Mouse (Mus musculus): ENCODE data around the gene Sh3bp4.

Sh3bp4 gene

GRCm38 (mm10) chr1:89070871-89071361 is 701 bp downstream of the Sh3bp4 start:
- under 1% methylated on average over 28 of the region's 28 CpGs for WGBS

- WGBS = 45% methylated on average over 15 of the region's 15 CpGs
Measured at GRCm38 (mm10) chr1:89071371-89072142, 1.3 kb downstream of the Sh3bp4 start.

- WGBS = 58% methylated on average over 14 of the region's 14 CpGs
Measured at GRCm38 (mm10) chr1:89072143-89072990, 2.2 kb downstream of the Sh3bp4 start.

- WGBS = 86% methylated on average over 5 of the region's 5 CpGs
Measured at GRCm38 (mm10) chr1:89073291-89073846, 3.2 kb downstream of the Sh3bp4 start.

- WGBS = 69% methylated on average over 6 of the region's 6 CpGs
Measured at GRCm38 (mm10) chr1:89074678-89075077, 4.5 kb downstream of the Sh3bp4 start.

GRCm38 (mm10) chr1:89075120-89075519 is 4.9 kb downstream of the Sh3bp4 start:
- WGBS = 52% methylated on average over 8 of the region's 8 CpGs

GRCm38 (mm10) chr1:89076777-89077176 is 6.6 kb downstream of the Sh3bp4 start:
- WGBS = 87% methylated on average over 9 of the region's 9 CpGs

- 87% methylated on average over 2 of the region's 2 CpGs for WGBS
Measured at GRCm38 (mm10) chr1:89078240-89078639, 8.0 kb downstream of the Sh3bp4 start.

GRCm38 (mm10) chr1:89078730-89079129 is 8.5 kb downstream of the Sh3bp4 start:
- WGBS = 81% methylated on average over 9 of the region's 9 CpGs

- 77% methylated on average over 2 of the region's 2 CpGs for WGBS
Measured at GRCm38 (mm10) chr1:89079239-89079638, 9.0 kb downstream of the Sh3bp4 start.

- 81% methylated on average over 8 of the region's 8 CpGs for WGBS
Measured at GRCm38 (mm10) chr1:89080371-89080770, 10.2 kb downstream of the Sh3bp4 start.

- WGBS = 69% methylated on average over 5 of the region's 5 CpGs
Measured at GRCm38 (mm10) chr1:89080795-89081194, 10.6 kb downstream of the Sh3bp4 start.

GRCm38 (mm10) chr1:89081371-89081770 is 11.2 kb downstream of the Sh3bp4 start:
- 85% methylated on average over 4 of the region's 4 CpGs for WGBS

GRCm38 (mm10) chr1:89082171-89082882 is 12.1 kb downstream of the Sh3bp4 start:
- WGBS = 77% methylated on average over 14 of the region's 14 CpGs

GRCm38 (mm10) chr1:89086575-89087153 is 16.4 kb downstream of the Sh3bp4 start:
- WGBS = 66% methylated on average over 9 of the region's 9 CpGs

GRCm38 (mm10) chr1:89088144-89088543 is 17.9 kb downstream of the Sh3bp4 start:
- 58% methylated on average over 10 of the region's 10 CpGs for WGBS

- 60% methylated on average over 3 of the region's 3 CpGs for WGBS
Measured at GRCm38 (mm10) chr1:89088748-89089288, 18.6 kb downstream of the Sh3bp4 start.

GRCm38 (mm10) chr1:89089821-89090600 is 19.8 kb downstream of the Sh3bp4 start:
- 75% methylated on average over 21 of the region's 21 CpGs for WGBS

- 76% methylated on average over 8 of the region's 8 CpGs for WGBS
Measured at GRCm38 (mm10) chr1:89090676-89091075, 20.5 kb downstream of the Sh3bp4 start.

- WGBS = 57% methylated on average over 5 of the region's 5 CpGs
Measured at GRCm38 (mm10) chr1:89092019-89092418, 21.8 kb downstream of the Sh3bp4 start.
